Mouse (Mus musculus): ENCODE measurements around the gene Itgb4. TPM values are rescaled to one million over a fixed set of nuclear protein-coding genes. Genes with fewer than 3 reads are reported as not detected.
"Not testable (repeated sequence)": the region's sequence is repeated elsewhere in the genome, so short reads cannot be mapped to it uniquely, and the experiment has no call there.

Gene Itgb4
- total RNA-seq, 1 experiment from 2014 or later, result 2.0 TPM

DNA sequence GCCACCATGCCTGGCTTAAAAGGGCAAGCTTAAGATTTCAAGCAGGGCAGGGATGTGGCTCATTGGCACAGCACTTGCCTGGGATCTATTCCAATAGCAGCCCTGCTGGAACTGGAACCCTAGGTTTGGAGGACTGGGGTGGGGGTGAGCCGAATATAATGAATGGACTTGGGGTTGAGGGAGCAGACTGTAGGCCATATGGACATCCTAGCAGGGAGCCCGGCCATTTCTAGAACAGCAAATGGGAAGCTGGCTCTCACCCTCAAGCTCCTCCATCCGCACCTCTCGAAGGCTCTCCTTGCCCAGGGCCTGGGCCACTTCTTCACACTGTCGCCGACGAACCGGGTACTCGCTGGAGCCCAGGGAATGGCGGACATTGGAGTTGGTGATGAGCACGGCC is 35.2 kb downstream of the Itgb4 start:
- no peak for DNase-seq

DNA sequence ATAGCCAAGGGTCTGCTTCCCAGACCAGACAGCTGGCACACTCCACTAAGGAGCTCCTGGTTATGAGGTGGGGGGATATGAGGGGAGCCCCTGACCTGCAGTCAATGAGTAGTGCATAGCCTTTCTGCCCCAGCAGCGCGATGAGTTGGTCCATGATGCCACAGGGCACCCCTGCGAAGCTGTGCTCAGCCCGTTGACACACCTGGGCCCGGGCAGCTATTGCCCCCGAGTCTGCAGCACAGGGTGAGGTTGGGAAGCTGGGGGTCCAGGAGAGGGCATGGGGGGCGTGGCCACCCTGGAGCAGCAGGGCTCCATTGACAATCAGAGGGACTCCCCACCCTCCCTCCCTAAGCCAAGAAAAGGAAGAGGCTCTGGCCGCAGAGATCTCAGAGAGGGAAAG is 35.6 kb downstream of the Itgb4 start:
- DNase-seq, result no peak

DNA sequence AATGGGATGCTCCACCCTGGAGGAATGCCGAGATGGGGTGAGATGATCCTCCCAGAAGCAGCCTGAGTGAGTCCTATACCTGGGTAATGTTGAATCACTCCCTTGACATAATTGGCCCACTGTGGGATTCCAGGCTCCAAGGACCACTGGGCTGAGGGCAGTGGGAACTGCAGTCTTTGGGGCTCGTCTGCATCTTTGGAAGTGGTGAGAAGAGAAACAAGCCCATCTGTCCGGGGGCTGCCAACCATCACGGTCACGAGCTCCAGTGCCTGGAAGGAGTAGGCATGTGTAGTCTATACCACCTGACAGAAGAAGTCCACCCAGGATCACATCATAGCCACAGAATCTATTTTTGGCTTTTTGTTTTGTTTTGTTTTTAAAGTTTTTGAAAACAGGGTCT is 36.4 kb downstream of the Itgb4 start:
- no peak for DNase-seq

DNA sequence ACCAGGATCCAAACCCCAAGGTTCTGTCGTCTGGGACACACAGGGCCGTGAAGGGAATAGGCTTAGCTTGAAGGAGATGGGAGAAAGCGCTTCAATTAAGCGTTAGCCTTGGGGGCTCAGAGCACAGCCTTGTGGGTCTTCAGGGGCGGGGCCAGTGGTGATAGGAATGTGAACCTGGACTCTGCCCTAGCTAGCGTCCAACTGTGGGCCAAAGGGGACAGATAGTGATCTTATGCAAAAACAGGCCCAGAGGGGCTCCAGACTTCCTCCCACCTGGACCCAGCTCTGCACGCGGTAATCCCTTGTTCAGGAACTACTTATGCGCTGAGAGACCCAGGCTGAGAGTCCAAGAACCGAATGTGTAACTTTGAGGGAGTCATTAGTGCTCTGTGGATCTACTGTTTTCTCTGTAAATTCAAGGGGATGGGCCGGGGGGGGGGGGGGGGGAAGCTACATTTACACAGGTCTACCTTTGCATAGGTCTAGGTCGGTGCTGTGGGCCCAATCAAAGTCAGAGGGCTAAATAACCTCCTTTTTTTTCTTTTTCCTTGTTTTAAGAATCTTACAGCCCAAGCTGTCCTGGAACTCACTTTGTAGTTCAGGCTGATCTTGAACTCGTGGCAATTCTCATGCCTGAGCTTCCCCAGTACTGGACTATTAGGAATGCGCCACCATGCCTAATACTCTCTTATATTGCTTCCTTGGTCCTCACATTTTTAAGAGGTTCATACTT is 37.2 kb downstream of the Itgb4 start:
- DNase-seq, result no peak

- DNase-seq, result peak; percentile 90
These were observed 37.9 kb downstream of the Itgb4 start, which contains the start of gene Galk1 for GRCm38 (mm10) chr11:116012262-116012947. TSS of gene Galk1 (minus strand) at chr11:116012719.

DNA sequence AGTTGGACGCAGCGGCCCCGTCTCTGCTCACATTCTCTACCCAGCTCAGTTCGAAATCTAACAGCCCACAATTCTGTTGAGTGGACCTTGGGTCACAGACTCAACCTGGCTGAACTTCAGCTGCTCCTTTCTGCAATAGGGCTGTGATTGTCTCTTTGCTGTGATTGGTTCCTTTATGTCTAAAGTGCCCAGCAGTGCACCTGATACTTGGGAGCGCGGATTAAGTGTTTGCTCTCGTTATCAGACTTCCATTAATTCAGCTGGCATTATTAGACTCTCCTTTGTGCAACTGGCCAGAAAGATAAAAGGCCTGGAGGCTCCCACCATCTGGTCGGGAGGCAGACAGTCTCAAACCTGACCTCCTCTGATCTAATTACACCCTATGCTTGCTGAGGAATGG is 40.3 kb downstream of the Itgb4 start:
- DNase-seq, result no peak

- no peak for DNase-seq
These were observed 43.6 kb downstream of the Itgb4 start for GRCm38 (mm10) chr11:116018106-116018505.

GRCm38 (mm10) chr11:116018867-116019266 is 44.4 kb downstream of the Itgb4 start:
- not testable (repeated sequence) for DNase-seq

DNA sequence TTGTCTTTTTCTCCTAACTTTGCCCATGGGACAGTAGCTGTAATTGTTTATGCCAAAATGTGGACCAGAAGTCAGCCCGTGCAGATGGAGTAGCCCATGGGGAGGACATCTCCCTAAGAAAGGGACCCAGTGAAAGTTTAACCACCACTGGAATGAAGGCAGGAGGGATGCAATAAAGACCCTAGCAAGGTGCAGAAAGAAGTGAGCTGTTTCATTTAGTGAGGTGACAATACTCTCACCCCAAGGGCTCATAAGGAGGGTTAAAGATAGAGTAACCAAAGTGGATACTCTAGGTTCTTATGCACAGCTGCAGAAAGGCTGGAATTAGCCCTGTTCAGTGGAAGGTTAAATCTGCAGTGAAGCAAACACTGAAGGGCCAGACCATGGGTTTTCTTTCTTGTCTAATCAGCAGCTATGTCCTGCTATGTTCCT is 44.9 kb downstream of the Itgb4 start:
- no peak for DNase-seq

DNA sequence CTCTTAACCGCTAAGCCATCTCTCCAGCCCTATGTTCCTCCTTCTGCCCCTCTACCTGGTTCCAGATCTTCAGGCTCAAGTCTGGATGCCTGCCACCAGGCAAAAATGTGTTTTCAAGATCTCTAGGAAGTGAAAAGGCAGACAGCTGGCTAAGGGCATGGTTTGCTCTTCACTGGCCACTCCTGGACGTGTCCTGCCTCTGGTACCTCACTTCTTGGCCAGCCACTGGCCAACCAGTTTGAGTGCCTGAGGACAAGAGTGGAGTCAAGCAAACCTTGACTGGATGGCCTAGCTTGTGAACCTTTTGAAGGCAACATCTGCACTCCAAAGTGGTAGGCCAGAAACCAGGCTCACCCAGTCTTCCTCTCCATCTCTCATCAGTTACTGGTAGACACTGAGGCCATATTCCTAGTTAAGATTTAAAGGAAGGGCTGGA is 45.5 kb downstream of the Itgb4 start:
- DNase-seq, result no peak

GRCm38 (mm10) chr11:116020519-116020922 is 46.0 kb downstream of the Itgb4 start:
- no peak for DNase-seq

DNA sequence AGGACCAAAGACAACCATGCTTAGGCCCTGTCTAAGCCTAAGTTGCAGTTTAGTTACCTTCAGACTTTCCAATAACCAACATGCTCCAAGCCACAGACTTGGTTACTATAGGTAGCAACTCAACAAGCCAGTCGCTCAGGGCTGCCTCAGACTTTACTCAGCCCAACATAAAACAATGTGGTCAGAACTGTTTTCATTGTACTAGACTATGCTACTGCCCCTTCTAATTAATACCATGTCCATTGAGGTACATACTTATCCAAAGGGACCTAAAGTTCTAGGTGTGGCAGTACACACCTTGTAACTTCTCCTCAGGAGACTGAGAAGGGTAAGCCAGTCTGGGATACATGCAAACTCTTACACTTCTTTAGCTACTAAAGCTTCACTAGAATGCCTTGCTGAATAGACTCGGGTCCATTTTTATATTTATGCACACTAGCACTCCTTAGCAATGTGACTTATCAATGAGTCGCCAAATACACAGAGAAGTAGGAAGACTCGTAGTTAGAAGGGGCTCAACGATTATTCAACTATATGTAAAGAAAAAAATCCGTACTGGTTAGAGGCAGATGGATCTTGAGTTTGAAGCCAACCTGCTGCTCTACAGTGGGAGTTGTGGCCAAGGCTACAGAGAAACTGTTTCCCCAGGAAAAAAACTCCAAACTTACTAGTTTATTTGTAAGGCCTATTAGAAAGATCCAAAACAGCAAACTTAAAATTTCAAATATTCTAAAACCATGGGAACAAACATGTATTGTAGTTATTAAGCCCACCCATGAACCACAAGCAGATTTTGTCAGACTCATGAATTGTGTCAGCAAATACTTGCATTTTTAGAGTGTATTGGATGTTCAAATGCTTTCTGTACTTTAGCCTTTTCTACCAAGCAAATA is 47.1 kb downstream of the Itgb4 start:
- DNase-seq, result no peak

- no peak for DNase-seq
These were observed 47.8 kb downstream of the Itgb4 start for GRCm38 (mm10) chr11:116022256-116022780.

DNA sequence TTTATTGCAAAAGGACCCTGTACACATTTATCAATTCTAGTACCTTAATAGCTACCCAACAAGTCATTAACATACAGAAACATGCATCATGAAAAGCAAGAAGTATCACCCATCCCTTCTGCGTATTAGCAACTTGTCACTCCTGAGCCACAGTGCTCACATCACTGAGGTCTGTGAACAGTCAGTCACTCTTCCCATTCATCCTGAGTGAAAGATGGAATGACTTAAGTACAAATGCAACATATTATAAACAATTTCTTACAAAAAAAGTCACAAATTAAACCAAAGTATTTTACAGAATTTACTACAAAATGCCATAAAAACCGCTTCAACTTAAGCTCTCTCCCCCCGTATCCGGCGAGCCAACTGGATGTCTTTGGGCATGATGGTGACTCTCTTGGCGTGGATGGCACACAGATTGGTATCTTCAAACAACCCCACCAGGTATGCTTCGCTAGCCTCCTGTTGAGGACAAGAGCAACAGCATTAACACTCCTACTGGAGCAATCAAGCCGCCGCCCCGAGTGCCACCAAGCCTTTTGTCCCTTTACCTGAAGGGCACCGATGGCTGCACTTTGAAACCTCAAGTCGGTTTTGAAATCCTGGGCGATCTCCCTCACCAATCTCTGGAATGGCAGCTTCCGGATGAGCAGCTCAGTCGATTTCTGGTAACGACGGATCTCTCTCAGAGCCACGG is 48.7 kb downstream of the Itgb4 start:
- not testable (repeated sequence) for DNase-seq

DNA sequence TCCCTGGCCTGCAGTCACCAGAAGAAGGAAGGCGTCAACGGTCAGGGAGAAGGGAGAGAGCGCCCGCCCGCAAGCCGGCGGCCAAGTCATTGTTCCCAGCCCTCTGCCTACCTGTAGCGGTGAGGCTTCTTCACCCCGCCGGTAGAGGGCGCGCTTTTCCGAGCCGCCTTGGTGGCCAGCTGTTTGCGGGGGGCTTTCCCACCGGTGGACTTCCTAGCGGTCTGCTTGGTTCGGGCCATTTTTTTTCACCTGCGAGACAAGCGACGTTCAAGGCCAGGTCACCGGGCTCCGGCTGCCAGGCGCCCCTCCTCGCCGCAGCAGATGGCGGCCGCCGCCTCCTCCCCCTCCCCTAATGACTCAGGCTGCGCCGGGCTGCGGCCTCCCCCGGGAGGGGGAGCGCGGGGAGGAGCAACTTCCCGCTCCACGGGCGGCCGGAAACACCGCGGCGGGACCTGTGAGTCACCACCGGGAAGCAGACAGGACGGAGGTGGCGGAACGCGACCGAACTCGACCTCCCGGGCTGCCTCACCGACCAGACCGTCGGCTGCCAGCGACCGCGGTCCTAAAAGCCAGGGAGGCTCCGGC is 49.4 kb downstream of the Itgb4 start:
- peak; percentile 88 for DNase-seq

- peak; percentile 90 for DNase-seq
These were observed 49.9 kb downstream of the Itgb4 start for GRCm38 (mm10) chr11:116024356-116024808.

GRCm38 (mm10) chr11:116025056-116025845 is 50.7 kb downstream of the Itgb4 start:
- no peak for DNase-seq

GRCm38 (mm10) chr11:116027756-116028155 is 53.2 kb downstream of the Itgb4 start, which contains the start of gene H3f3b:
TSS of gene H3f3b (minus strand) at chr11:116027962.
- DNase-seq, result no peak

DNA sequence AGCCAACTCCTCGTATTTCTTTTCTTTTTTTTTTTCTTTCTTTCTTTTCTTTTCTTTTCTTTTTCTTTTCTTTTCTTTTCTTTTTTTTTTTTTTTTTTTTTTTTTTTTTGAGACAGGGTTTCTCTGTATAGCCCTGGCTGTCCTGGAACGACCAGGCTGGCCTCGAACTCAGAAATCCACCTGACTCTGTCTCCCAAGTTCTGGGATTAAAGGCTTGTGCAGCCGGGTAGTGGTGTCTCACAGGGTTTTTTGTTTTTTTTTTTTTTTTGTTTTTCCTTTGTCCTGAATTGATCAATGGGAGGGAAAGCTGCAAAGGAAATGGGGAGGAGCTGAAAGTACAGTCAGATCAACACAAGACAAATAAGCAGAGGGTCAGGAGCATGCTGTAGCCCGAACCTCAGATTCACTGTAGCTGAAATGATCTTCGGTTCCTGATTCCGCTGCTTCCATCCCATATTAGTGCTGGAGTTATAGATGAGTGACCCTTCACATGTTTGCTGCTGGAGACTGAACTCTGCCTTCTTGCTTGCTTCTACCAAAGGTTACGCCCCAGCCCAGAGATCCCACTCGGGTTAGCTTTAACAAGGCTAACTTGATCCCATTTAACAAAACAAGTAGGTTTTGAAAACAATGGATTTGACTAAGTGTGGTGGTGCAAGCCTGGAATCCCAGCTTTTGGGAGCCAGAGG is 53.8 kb downstream of the Itgb4 start:
- DNase-seq, result no peak

Data from adrenal gland, postnatal 25 days (tissue).